Mouse (Mus musculus) frontal cortex, postnatal 25 days (tissue): Measurements from ENCODE around the gene Klhdc2.

ENCODE experiments used
- DNase-seq, 2 experiments: peaks; one replicate each; pipeline ENCODE4 v3.0.0; 2022; ENCODE audit warnings: low spot score in 2 of 2

Gene Klhdc2

DNA sequence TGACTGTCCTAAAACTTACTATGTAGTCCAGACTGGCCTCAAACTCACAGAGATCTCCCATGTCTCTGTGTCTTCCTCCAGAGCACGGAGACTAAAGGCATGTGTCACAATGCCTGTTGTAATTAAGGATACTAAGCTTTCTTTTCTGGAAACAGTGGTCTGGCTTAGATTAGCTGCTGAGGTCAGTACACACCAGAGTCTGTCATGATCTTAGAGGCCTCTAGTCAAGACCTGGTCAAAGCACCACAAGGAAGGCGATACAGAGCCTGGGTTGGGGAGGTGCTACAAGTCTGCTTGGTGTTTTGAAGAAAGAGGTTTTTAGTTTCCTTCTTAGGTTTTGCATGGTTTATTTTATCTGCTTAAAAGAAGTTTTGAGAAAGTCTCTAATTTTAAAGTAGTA is 3.9 kb downstream of the Klhdc2 start:
- no peak for DNase-seq

- no peak for DNase-seq
Measured at GRCm38 (mm10) chr12:69302171-69302570, 5.7 kb downstream of the Klhdc2 start.

- DNase-seq: no peak
Measured at GRCm38 (mm10) chr12:69304051-69304450, 7.6 kb downstream of the Klhdc2 start.

- DNase-seq: no peak
Measured at GRCm38 (mm10) chr12:69306333-69306732, 9.9 kb downstream of the Klhdc2 start.

- no peak for DNase-seq
Measured at GRCm38 (mm10) chr12:69309659-69310058, 13.2 kb downstream of the Klhdc2 start.

GRCm38 (mm10) chr12:69318431-69318830 is 21.9 kb downstream of the Klhdc2 start:
- no peak for DNase-seq

DNA sequence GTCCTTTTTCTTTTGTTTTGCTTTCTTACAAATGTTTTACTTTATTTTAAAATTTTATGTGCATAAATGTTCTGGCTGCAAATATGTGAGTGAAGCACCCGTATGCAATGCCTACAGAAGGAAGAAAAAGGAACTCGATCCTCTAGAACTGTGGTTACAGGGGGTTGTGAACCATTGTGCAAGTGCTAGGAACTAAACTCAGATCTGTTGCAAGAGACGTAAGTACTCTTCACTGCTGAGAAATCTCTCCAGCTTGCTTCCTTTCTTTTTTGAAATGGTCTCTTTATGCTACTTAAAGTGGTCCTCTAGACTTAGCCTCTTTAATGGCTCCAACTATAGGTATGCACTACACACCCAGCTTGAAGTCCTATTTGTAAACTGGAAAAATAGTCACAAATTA is 34.7 kb downstream of the Klhdc2 start:
- DNase-seq: no peak

DNA sequence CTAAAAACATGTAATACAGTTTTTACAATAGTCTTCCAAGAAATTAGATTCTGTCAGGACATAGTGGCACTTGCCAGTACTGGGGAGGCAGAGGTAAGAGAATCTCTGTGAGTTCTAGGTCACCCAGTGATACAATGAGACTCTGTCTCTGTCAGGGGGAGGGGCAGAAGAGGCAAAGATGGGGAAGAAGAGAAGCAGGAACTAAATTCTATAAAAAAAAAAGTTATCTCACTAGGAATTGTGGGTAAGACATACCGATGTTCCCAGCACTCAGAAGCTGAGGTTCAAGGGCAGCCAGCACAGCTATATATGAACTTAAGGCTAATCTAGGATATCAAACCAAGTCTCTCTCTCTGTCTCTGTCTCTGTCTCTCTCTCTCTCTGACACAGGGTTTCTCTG is 35.7 kb downstream of the Klhdc2 start:
- no peak for DNase-seq

DNA sequence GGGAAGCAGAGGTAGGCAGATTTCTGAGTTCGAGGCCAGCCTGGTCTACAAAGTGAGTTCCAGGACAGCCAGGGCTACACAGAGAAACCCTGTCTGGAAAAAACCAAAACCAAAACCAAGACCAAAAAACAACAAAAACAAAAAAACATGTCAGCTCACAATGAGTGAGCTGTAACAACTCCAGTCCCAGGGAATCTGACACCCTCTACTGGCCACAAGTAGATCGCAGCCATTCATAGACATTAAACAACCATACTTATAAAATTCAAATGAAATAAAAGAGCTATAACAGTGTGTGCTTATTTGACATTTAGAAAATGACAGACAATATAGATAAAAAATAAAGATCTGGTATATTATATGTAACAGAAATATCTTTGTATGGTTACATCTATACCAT is 37.1 kb downstream of the Klhdc2 start:
- no peak for DNase-seq

- DNase-seq: no peak
Measured at GRCm38 (mm10) chr12:69349928-69350327, 53.4 kb downstream of the Klhdc2 start.

DNA sequence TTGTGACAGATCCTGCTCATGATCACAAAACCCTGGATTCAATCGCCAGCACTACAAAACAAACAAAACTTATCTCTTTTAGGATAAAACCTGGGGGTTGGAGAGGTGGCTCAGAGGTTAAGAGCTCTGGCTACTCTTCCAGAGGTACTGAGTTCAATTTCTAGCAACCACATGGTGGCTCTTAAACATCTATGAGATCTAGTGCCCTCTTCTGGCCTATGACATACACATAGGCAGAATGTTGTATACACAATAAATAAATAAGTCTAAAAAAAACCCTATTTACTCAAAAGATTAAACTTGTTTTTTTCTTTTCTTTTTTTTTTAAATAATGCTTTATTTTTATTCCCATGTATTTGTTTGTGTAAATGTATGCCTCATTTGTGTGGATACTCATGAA is 55.2 kb downstream of the Klhdc2 start:
- DNase-seq: no peak

- DNase-seq: peak; percentile 78 to 79
Measured at GRCm38 (mm10) chr12:69356546-69357299, 60.2 kb downstream of the Klhdc2 start, which contains the start of gene Nemf. TSS of gene Nemf (minus strand) at chr12:69357165.

GRCm38 (mm10) chr12:69357300-69357646 is 60.8 kb downstream of the Klhdc2 start:
- DNase-seq: peak in 1 of 2 experiments; percentile 23
